Mouse (Mus musculus) gastrocnemius, adult 18-20 months (tissue): ENCODE data around the gene Robo2. TPM values are rescaled to one million over a fixed set of nuclear protein-coding genes. Genes with fewer than 3 reads are reported as not detected.

Experiments used
- microRNA-seq: library from miRNA; unstranded; fragments of <30 nt; microRNA quantifications from one replicate; pipeline ENCODE4 v1.2.0, GENCODE M21; 2021
- total RNA-seq, 2 experiments: library from RNA; stranded (reverse); gene quantifications; 2 replicates each; pipeline ENCODE4 v1.2.3; 2021

Robo2 gene
- total RNA-seq, 2 experiments from 2014 or later: 0.21 to 0.85 TPM

Small RNA genes within 50 kb of the gene (microRNA-seq; reads per million reads assigned to microRNA genes)
- gene Gm24272 (not detected), gene Mir691 (not detected)
